Mouse (Mus musculus) cortical plate, adult 2 months (tissue): Measurements from ENCODE around the gene Arfgap2.

Experiments used
- CTCF ChIP-seq: fragments of 200-500 bp; IDR thresholded peaks from 2 replicates; pipeline ENCODE4 v1.5.1; 2011; ENCODE audit warnings: mild to moderate bottlenecking, control low read depth, low read length; ENCODE audit not compliant: insufficient read depth; ENCODE audit errors: extremely low read depth
- POLR2A ChIP-seq: fragments of 200-500 bp; IDR thresholded peaks from 2 replicates; pipeline ENCODE4 v1.6.1; 2011; ENCODE audit warnings: mild to moderate bottlenecking, low read length, control low read depth; ENCODE audit not compliant: insufficient read depth; ENCODE audit errors: extremely low read depth

GRCm38 (mm10) chr2:91320559-91321529 is 56.1 kb downstream of the Arfgap2 start:
- no peak for TF ChIP-seq CTCF
- TF ChIP-seq POLR2A, result no peak
